Mouse (Mus musculus): ENCODE data around the gene Hnrnpab.

Hnrnpab gene

GRCm38 (mm10) chr11:51565951-51566350, 40.7 kb downstream of the Hnrnpab start:
- DNase-seq (ENCODE audit: low read depth, low spot score) = no peak

DNA sequence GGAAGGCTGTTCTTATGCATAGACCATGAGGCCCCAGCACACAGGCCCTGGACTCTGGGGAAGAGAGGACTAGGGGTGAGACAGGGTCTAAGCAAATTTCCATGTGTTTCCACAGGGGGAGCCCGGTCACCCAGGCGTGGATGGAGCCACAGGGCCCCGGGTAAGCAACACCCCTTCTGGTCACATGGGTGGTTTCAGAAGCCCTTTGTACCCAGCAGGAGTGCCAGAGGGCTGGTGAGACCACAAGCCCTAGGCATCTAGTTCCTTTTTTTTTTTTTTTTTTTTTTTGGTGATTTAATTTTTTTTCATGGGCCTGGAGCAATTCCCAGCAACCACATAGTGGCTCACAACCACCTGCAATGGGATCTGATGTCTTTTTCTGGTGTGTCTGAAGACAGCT, 41.6 kb downstream of the Hnrnpab start:
- no peak for DNase-seq (ENCODE audit: low read depth, low spot score)

DNA sequence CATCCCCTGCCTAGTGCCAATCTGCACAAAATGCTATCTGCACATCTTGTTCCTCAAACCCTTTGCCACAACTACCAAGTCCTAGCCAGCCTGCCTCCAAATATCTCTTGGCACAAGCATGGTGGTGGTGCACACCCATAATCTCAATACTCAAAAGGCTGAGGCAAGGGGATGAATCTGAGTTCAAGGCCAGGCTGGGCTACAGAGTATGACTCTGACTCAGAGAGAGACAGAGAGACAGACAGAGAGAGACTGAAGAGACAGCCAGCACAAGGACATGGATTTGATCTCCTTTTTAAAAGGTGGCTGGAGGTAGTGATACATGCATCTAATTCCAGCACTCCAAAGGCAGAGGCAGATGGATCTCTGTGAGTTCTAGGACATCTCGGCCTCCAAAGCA, 43.4 kb downstream of the Hnrnpab start:
- no peak for DNase-seq (ENCODE audit: low read depth, low spot score)

- DNase-seq (ENCODE audit: low read depth, low spot score) = no peak
Measured at GRCm38 (mm10) chr11:51555066-51555465, 51.6 kb downstream of the Hnrnpab start.

- peak; percentile 20 for DNase-seq (ENCODE audit: low read depth, low spot score)
Measured at GRCm38 (mm10) chr11:51554590-51554989, 52.1 kb downstream of the Hnrnpab start.

GRCm38 (mm10) chr11:51552091-51552490, 54.6 kb downstream of the Hnrnpab start:
- no peak for DNase-seq (ENCODE audit: low read depth, low spot score)

DNA sequence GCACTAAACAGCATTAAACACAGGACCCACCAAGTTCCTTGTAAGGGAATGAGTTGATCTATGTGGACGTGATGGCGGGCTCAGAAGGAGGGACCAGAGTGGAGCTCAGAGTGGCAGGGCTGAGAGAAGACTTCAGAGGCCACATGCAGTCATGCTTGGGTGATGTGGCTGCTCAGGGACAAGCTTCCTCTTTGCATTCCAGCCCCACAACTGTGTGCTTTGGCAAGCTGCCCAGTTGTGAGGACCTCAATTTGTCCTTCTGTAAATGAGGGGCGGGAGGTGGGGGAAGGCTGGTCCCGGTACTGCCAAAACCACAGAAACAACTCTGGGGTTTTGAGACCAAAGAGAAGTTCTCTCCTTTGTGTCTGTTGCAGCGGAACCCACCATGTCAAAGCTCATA, 55.4 kb downstream of the Hnrnpab start:
- peak; percentile 18 for DNase-seq (ENCODE audit: low read depth, low spot score)
